Mouse (Mus musculus) midbrain, embryonic 13.5 days (tissue): ENCODE measurements around the gene Btrc. TPM values are rescaled to one million over a fixed set of nuclear protein-coding genes. Genes with fewer than 3 reads are reported as not detected.
"Not testable (repeated sequence)": the region's sequence is repeated elsewhere in the genome, so short reads cannot be mapped to it uniquely, and the experiment has no call there.

Source experiments
- ATAC-seq: fragments of 200-750 bp; cut with Nextera tagmentation; 2 replicates; pipeline ENCODE4 v1.8.0; 2017; ENCODE audit warnings: mild to moderate bottlenecking, moderate TSS enrichment, moderate library complexity
- H3K27ac ChIP-seq: fragments of 300-500 bp; sonication (generic); 2 replicates; pipeline ENCODE4 v1.5.1; 2015; ENCODE audit warnings: inconsistent platforms, mild to moderate bottlenecking, moderate library complexity
- H3K27me3 ChIP-seq: fragments of 300-500 bp; sonication (generic); 2 replicates; pipeline ENCODE4 v1.6.1; 2015; ENCODE audit warnings: mild to moderate bottlenecking, inconsistent platforms
- H3K36me3 ChIP-seq: fragments of 300-500 bp; sonication (generic); 2 replicates; pipeline ENCODE4 v1.6.1; 2015; ENCODE audit warnings: mild to moderate bottlenecking, inconsistent platforms
- H3K4me1 ChIP-seq: fragments of 300-500 bp; sonication (generic); replicated peaks from 2 replicates; pipeline ENCODE4 v1.6.1; 2015; ENCODE audit warnings: inconsistent platforms
- H3K4me2 ChIP-seq: fragments of 300-500 bp; sonication (generic); replicated peaks from 2 replicates; pipeline ENCODE4 v1.6.1; 2015; ENCODE audit warnings: moderate library complexity, mild to moderate bottlenecking, inconsistent platforms
- H3K4me3 ChIP-seq: fragments of 300-500 bp; sonication (generic); replicated peaks from 2 replicates; pipeline ENCODE4 v1.5.1; 2015; ENCODE audit warnings: mild to moderate bottlenecking, inconsistent platforms
- H3K9ac ChIP-seq: fragments of 300-500 bp; sonication (generic); replicated peaks from 2 replicates; pipeline ENCODE4 v1.6.1; 2015; ENCODE audit warnings: mild to moderate bottlenecking, inconsistent platforms
- H3K9me3 ChIP-seq: fragments of 300-500 bp; sonication (generic); 2 replicates; pipeline ENCODE4 v1.6.1; 2016; ENCODE audit warnings: mild to moderate bottlenecking, inconsistent platforms
- WGBS: fragments of 180-500 bp; shearing (Covaris S2); methylation state at CpG from one replicate; pipeline ENCODE4 v1.1.7; 2015; 5-methylcytosine and 5-hydroxymethylcytosine counted together
- polyA plus RNA-seq: library from polyadenylated mRNA; unstranded; fragments of >200 nt; fragmentation: Nextera tagmentation; extraction: Ambion mirVana; gene quantifications from 2 replicates; pipeline ENCODE4 v1.2.1, GENCODE M21; 2015

The Btrc gene
- polyA plus RNA-seq, 1 experiment from 2014 or later = 62.7 TPM

DNA sequence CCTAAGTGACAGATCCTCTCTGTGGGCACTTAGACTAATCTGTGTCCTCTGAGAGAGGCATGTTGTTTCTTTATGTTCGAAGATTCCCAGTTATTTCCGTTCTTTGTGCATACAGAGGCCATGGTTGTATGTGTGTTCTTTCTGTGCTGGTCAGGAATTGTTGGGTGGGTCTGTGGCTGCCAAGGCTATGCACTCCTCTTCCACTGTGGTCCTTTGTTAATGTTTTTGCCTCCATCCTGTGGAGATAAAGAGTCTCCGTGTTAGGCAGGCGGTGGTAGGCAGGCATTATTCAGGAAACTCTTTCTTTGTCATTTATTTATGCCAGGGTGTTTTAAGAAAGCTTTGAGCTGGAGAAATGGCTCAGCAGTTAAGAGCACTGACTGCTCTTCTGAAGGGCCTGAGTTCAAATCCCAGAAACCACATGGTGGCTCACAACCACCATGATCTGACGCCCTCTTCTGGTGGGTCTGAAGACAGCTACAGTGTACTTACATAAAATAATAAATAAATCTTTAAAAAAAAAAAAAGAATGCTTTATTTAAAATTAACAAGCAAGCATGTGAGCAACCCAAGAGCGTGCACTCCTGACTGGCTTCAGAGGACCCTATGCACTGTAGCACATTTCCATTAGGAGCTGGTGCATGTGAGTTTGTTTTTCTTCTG lies 67.6 kb downstream of the Btrc start:
- no peak for ATAC-seq
- Histone ChIP-seq H3K9ac (no peak overlapping the region), H3K4me3 (no peak overlapping the region), H3K27ac (no peak overlapping the region), H3K27me3 (no peaks in the 10 kb centered on the region), H3K36me3 (no peaks in the 10 kb centered on the region), H3K9me3 (no peaks in the 10 kb centered on the region), H3K4me1 (peaks cover 9% of the 10 kb centered on the region), H3K4me2 (no peak overlapping the region)
- 85% methylated on average over 6 of the region's 6 CpGs for WGBS

DNA sequence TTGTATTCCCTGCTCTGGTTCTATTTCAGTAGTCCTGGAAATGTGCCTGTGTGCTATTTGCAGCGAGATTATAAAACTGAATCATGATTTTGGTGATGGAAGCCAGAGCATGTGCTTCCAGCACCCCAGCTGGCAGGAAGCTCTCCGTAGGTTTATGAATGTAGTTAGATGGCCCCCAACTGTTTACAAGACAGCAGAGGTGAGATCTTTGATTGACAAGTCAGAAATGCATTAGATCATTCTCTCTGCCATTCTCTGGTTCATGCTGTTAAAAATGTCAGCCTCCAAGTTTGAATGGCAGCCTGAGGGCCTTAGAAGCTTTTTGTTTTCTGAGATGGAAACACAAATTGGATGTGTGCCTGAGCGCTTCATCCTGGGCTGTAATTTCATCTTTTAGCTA lies 68.8 kb downstream of the Btrc start:
- Histone ChIP-seq H3K9ac (no peak overlapping the region), H3K4me3 (no peak overlapping the region), H3K9me3 (no peaks in the 10 kb centered on the region), H3K27me3 (no peaks in the 10 kb centered on the region), H3K4me2 (no peak overlapping the region), H3K36me3 (no peaks in the 10 kb centered on the region), H3K4me1 (peaks cover 9% of the 10 kb centered on the region), H3K27ac (no peak overlapping the region)
- 68% methylated on average over 3 of the region's 3 CpGs for WGBS
- no peak for ATAC-seq

DNA sequence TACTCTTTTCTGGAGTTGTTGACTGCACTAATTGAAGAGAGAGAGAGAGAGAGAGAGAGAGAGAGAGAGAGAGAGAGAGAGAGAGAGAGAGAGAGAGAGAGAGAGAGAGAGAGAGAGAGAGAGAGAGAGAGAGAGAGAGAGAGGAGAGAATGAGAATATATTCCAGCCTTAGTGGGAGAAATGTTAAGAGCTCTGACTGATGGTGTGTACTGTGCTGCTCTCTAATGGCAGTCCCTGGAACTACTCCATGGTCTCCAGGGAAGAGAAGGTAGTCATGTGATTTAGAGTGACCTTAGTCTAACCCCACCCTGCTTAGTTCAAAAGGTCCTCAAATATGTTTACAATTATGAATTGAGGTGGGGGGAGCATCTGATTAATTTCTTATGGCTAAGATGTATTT lies 72.5 kb downstream of the Btrc start:
- H3K36me3 ChIP-seq, H3K9me3 ChIP-seq, H3K9ac ChIP-seq, H3K27me3 ChIP-seq, H3K4me2 ChIP-seq, H3K27ac ChIP-seq, ATAC-seq, H3K4me3 ChIP-seq: not testable (repeated sequence)
- peaks cover 18% of the 10 kb centered on the region for H3K4me1 ChIP-seq

DNA sequence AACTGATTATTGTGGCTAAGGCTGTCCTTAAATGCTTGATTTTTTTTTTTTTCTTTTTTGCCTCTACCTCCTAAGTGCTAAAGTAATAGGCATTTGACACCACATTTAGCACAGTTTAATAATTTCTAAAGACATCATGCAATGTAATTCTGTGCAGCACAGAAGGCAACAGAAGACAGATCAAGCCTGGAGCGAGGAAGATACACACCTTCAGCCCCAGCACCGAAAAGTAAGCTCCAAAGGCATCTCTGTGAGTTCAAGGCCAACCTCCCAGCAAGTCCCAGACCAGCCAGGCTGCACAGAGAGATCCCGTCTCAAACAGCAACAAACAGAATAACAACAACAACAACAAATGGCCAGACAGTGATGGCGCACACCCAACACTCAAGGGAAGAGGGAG lies 73.6 kb downstream of the Btrc start:
- Histone ChIP-seq H3K27me3 (0 out of 2 replicates have a peak, but pooled peaks cover 7% of the 10 kb centered on the region), H3K9ac (no peak overlapping the region), H3K36me3 (no peaks in the 10 kb centered on the region), H3K4me2 (no peak overlapping the region), H3K4me3 (no peak overlapping the region), H3K9me3 (no peaks in the 10 kb centered on the region), H3K27ac (no peak overlapping the region), H3K4me1 (peaks cover 21% of the 10 kb centered on the region)
- no peak for ATAC-seq
- WGBS = 88% methylated on average over 4 of the region's 4 CpGs

DNA sequence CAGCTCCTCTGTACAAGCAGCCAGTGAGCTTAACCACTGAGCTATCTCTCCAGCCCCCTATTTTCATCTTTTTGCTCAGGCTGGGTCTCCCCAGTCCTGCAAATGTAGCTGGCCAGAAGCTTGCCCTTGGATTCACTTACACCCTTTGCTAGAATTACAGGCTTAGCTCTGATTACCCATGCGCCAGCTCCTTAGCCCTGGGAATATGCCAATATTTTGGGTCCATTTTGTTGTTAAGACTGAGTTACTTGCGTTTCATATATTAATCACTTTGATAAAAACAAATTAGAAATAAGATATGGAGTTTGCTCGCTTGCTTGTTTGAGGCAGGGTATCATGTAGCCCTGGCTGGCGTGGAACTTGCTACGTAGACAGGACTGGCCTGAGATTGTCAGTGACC lies 74.7 kb downstream of the Btrc start:
- H3K9ac ChIP-seq = no peak overlapping the region
- no peaks in the 10 kb centered on the region for H3K36me3 ChIP-seq
- no peak for ATAC-seq
- H3K9me3 ChIP-seq = no peaks in the 10 kb centered on the region
- no peak overlapping the region for H3K4me3 ChIP-seq
- H3K4me2 ChIP-seq = no peak overlapping the region
- H3K27ac ChIP-seq = no peak overlapping the region
- H3K4me1 ChIP-seq = peaks cover 16% of the 10 kb centered on the region
- WGBS = 96% methylated on average over 5 of the region's 5 CpGs
- H3K27me3 ChIP-seq = 0 out of 2 replicates have a peak, but pooled peaks cover 7% of the 10 kb centered on the region

DNA sequence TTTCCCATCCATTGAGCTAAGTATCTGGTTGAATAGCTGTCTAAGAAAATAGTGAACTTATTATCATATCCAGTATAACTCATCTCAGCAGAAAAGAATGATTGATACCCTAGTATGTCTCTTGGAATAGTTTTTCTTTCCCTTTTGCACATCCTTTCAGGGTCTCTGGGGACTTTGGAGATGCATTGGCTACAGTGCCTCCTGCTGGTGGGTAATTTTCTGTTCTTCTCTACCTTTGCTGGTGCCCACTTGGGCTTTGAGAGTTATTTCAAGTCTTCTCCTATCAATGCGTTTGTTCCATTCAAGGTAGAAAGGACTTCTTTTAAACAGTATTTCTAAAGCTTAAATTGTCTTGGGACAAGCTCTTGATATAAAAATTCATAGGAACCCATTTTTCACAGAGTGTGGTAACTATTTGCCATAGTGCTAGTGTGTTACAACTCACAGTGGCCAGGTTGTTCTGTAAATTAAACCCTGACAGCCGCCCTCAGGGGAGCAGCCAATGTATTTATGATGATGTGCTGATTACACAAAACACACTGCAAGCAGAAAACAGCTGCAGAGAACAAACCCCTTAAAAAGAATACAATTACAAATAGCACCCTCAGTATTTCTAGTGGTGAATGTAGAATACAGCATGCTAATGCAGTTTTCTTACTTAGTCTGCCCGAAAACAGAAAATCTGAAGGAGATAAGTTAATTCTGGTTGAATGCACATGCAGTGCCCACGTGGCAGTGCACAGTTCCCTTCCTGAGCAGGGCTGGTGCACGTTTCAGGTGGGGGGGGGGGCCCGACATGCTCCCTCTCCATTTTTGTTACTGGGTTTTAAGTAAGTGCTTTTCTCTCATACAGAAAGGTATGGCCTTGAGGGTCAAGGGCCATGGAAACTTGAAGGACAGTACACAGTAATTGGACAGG lies 75.7 kb downstream of the Btrc start:
- Histone ChIP-seq H3K4me2 (no peak overlapping the region), H3K27ac (no peak overlapping the region), H3K9me3 (no peaks in the 10 kb centered on the region), H3K9ac (no peak overlapping the region), H3K36me3 (no peaks in the 10 kb centered on the region), H3K4me1 (peaks cover 16% of the 10 kb centered on the region), H3K27me3 (0 out of 2 replicates have a peak, but pooled peaks cover 7% of the 10 kb centered on the region), H3K4me3 (no peak overlapping the region)
- WGBS = 73% methylated on average over 6 of the region's 6 CpGs
- no peak for ATAC-seq

DNA sequence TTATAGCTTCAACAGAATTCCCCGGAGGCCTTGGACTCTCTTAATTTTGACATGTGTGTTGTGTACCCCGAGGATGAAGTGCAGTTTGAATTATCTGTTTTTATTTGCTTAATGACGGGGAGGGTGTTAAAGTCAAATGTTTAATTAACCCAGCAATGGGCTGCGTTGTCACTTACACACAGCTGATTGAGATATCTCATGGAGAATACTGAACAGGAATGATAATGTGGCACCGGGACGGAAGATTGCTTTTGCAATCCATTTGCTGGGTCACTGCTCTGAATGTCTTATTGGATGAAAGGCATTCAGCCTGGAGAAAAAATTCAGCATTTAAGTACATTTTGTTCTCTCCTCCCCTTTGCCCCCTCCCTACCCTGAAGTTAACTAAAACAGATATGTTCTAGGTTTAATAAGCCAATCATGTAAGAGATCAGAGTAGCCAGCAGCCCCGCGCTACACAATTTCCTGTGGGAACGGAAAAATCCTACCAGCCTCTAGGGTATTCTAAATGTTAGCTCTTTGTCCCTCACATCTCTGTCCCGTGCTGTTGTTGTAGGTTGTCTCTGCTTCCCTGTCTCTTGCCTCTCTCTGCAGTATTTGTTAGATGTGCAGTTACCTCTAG lies 77.1 kb downstream of the Btrc start:
- Histone ChIP-seq H3K4me1 (peaks cover 22% of the 10 kb centered on the region), H3K4me2 (no peak overlapping the region), H3K36me3 (no peaks in the 10 kb centered on the region), H3K27me3 (0 out of 2 replicates have a peak, but pooled peaks cover 7% of the 10 kb centered on the region), H3K4me3 (no peak overlapping the region), H3K9ac (no peak overlapping the region), H3K27ac (peak overlapping the region; percentile 67), H3K9me3 (no peaks in the 10 kb centered on the region)
- ATAC-seq = 0 out of 2 replicates have a peak, but pooled peaks have one; percentile 6
- 33% methylated on average over 10 of the region's 10 CpGs for WGBS

DNA sequence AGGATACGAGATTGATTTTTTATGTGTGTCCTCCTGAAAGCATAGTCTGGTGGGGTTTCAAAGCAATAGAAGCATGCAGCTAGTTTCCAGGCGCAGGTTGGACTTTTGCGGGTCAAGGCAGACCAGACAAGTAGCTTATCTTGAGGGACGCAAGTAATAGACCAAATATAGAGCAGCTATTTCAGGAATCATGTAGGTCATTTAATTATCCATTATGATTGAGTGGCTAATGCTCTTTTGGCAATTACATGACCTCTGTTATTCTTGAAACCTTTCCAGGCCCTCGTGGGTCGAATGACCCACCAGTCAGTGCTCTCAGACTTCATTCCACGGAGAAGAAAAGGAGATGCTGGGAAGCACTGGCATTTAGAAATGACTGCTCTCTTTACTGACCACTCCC lies 78.2 kb downstream of the Btrc start:
- Histone ChIP-seq H3K27ac (no peak overlapping the region), H3K4me3 (no peak overlapping the region), H3K36me3 (no peaks in the 10 kb centered on the region), H3K9ac (no peak overlapping the region), H3K9me3 (no peaks in the 10 kb centered on the region), H3K4me2 (no peak overlapping the region), H3K4me1 (peaks cover 30% of the 10 kb centered on the region), H3K27me3 (0 out of 2 replicates have a peak, but pooled peaks cover 7% of the 10 kb centered on the region)
- WGBS = 52% methylated on average over 7 of the region's 7 CpGs
- no peak for ATAC-seq

DNA sequence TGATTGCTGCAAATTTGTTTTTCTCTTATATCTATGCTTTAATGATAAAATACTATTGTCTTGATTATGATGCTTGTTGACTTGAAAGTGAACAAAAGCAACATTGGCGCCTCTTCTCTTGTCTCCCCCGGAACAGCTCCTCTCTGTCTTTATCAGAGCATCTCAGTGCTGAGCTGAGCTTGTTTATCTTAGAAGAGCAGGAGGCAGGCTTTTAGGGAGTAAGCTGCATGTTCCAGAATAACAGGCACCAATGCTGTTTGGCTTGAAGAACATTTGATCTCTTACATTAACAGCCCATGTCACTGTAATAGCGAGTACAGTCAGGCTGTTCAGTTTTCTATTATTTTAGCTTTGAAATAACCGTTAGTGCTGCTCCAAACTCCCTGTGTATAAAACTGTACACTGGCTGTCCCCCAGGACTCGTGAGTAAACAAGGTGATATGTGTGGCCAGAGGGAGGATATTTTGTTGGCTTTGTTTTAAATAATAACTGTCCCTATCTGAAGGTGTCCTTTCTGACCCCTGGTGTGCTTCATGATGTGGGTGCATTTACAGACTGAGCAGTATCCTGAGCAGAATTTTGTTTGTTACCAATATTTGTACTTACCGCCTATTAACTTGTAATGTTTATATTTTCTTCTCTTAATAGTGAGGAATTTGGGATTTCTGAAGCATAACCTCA lies 81.9 kb downstream of the Btrc start:
- Histone ChIP-seq H3K9ac (no peak overlapping the region), H3K4me3 (no peak overlapping the region), H3K27me3 (peaks cover 3% of the 10 kb centered on the region; the same call in 1 of the 2 replicates), H3K4me2 (no peak overlapping the region), H3K27ac (0 out of 2 replicates have a peak overlapping the region, but pooled peaks have one; percentile 16), H3K36me3 (no peaks in the 10 kb centered on the region), H3K4me1 (peaks cover 39% of the 10 kb centered on the region), H3K9me3 (no peaks in the 10 kb centered on the region)
- WGBS = 66% methylated on average over 6 of the region's 6 CpGs
- ATAC-seq = no peak

DNA sequence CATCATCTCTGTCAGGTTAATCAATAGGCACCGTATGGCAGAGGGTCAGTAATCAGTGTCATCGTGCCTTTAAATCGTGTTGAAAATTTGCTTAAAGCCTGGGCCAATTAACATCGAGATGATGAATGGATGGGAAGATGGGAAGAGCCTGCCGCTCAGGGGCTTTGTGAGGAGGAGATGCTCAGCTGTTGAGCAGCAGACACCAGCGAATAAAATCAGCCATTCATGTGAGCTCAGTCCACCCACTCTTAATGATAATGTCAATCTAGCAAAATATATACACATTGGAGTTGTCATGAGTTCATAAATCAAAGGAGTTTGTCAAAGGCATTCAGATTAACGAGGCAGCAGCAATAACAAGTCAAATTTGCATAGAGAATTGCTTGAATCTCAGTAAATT lies 83.1 kb downstream of the Btrc start:
- Histone ChIP-seq H3K4me3 (no peak overlapping the region), H3K4me2 (peak overlapping the region; percentile 16), H3K27me3 (peaks cover 3% of the 10 kb centered on the region; the same call in 1 of the 2 replicates), H3K4me1 (peaks cover 30% of the 10 kb centered on the region), H3K27ac (peak overlapping the region; percentile 56), H3K36me3 (no peaks in the 10 kb centered on the region), H3K9ac (peak overlapping the region; percentile 25; the same call in 1 of the 2 replicates), H3K9me3 (no peaks in the 10 kb centered on the region)
- 0 out of 2 replicates have a peak, but pooled peaks have one; percentile 43 for ATAC-seq
- 34% methylated on average over 7 of the region's 7 CpGs for WGBS

DNA sequence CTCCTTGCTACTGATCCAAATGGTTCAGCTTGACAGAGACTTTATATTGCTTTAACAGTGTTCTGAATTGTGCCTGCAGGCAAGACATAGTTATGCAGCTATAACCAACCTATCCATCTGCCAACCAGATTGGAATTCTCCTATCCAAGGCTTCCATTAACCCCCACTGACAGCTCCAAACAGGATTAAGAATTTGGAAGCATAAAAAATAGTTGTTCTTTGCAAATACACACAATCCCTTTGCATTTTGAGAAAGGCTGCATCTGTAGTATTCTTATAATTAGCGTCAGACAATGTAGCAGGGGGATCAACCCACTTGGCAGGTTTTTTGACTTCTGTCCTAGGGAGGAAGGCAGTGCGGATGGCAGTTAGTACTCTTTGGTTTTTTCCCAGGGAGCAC lies 83.7 kb downstream of the Btrc start:
- WGBS = 57% methylated on average over 2 of the region's 2 CpGs
- Histone ChIP-seq H3K27ac (peak overlapping the region; percentile 56), H3K9ac (0 out of 2 replicates have a peak overlapping the region, but pooled peaks have one; percentile 25), H3K4me3 (no peak overlapping the region), H3K4me2 (no peak overlapping the region), H3K9me3 (no peaks in the 10 kb centered on the region), H3K27me3 (peaks cover 4% of the 10 kb centered on the region; the same call in 1 of the 2 replicates), H3K4me1 (peaks cover 26% of the 10 kb centered on the region), H3K36me3 (no peaks in the 10 kb centered on the region)
- ATAC-seq = no peak
